Mouse (Mus musculus) C2C12 (cell line): ENCODE results near the gene Nuak2.

Source experiments
- CTCF ChIP-seq: IDR thresholded peaks from one replicate; pipeline ENCODE4 v1.5.1; 2011; ENCODE audit not compliant: control insufficient read depth, insufficient read depth, insufficient read length
- FOSL1 ChIP-seq: IDR thresholded peaks from one replicate; pipeline ENCODE4 v1.8.0; 2011; ENCODE audit warnings: mild to moderate bottlenecking, low read length; ENCODE audit not compliant: poor library complexity, insufficient read depth, severe bottlenecking
- MAX ChIP-seq: IDR thresholded peaks from one replicate; pipeline ENCODE4 v1.6.1; 2011; ENCODE audit warnings: mild to moderate bottlenecking, control low read depth
- MYOD1 ChIP-seq: IDR thresholded peaks from one replicate; pipeline ENCODE4 v1.6.1; 2011; ENCODE audit warnings: low read depth; ENCODE audit not compliant: control insufficient read depth, insufficient read length
- MYOG ChIP-seq: IDR thresholded peaks from one replicate; pipeline ENCODE4 v1.6.1; 2011; ENCODE audit not compliant: control insufficient read depth, insufficient read length; ENCODE audit errors: extremely low read depth
- USF1 ChIP-seq: IDR thresholded peaks from one replicate; pipeline ENCODE4 v1.6.1; 2011; ENCODE audit warnings: low read depth, mild to moderate bottlenecking, control low read depth, moderate library complexity

DNA sequence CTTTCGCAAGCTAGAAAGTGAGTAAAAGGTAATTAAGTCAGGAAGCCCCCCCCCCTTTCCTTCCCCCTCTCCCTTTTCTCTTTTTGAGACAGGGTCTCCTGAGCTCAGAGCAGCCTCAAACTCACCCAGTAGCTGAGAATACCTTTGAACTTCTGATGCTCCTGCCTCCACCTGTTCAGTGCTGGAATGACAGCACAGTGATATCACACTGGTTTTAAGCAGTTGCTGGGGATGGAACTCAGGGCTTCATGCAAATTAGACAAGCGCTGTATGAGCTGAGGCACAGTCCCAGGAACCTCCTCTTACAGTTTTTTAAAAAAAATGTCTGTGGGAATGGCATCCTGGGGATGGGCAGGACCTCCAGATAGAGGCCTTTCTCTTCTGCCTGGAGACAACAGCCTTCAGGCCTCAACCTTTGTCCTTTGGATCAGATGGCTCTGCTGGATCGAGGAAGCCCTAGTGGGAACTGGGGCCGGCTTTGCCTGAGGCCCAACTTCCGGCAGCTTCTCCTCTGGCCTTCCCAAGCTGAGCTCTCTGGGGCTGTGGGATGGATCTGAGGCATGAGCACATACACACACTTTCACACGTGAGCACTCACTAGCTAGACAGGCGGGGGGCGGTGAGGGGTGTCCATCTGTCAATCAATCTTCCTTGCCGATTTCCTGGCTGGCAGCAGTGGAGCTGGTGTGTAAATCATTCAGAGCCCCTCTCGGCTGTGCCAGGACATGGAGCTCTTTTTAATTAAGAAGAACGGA is 24.8 kb upstream of the Nuak2 start:
- TF ChIP-seq MYOD1 (peak; percentile 57), CTCF (no peak), USF1 (no peak), MAX (no peak), FOSL1 (no peak), MYOG (no peak)
